Comparison of ENCODE assay signal across 18 mouse cellular contexts in the genomic region with DNA sequence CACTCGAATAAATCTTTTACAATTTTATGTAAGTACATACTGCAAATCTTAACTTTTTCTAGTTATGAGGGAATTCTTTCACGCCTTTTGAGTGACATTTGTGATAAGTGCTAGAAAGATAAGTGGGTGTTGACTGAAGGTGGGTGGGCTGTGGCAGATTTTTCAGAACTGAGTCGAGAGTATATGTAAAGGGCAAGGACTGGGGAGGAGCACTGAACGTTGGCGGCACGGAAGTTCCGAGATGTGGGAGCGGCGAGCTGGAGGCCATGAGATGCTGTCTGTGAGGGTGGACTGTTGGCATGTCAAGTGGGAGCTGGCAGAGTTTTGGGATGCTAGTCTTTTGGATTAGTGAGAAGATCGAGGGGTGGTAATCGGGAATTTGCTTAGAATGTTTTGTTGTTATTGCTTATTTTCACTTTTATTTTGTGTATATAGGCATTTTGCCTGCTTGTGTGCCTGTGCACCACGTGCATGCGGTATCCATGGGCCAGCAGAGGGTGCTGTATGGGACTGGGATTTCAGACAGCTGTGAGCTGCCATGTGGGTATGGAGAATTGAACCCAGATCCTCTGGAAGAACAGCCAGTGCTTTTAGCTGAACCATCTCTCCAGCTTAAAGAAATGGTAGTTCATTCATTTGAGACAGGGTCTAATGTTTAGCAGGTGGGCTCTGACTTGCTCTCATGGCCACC. TPM values are rescaled to one million over a fixed set of nuclear protein-coding genes. Genes with fewer than 3 reads are reported as not detected.
DNase-seq lines count a peak whose midpoint lies in the region; ATAC-seq and TF ChIP-seq lines count a peak whose summit lies in the region.
"Had no signal": no experiment of that assay in that cellular context is flagged by ENCODE, and none has a peak within 500 bp of the region (broad histone marks: within the 10 kb centered on the region; RNA-seq: fewer than 3 reads in every experiment).

No protein-coding gene starts in this region.

- no peaks in the 10 kb centered on the region for H3K27me3 ChIP-seq in lung, postnatal 0 days (replicated peaks; ENCODE audit: insufficient read depth, low read length)
- H3K27me3 ChIP-seq in stomach, postnatal 0 days (ENCODE audit: control insufficient read depth, insufficient read depth, low read length) = no peaks in the 10 kb centered on the region
- H3K27me3 ChIP-seq: hindbrain, embryonic 13.5 days; intestine, embryonic 15.5 days; kidney, embryonic 15.5 days; limb, embryonic 13.5 days; lung, embryonic 15.5 days had no signal

- peak in 1 of 2 experiments; percentile 46 for DNase-seq in layer of hippocampus, adult 2 months (ENCODE audit: low spot score in 2 of 2)
- no peak for DNase-seq in layer of hippocampus, adult 8-10 months (ENCODE audit: low spot score in 2 of 2)
- DNase-seq in lung, postnatal 0 days (ENCODE audit: low spot score) = no peak
- no peak for DNase-seq in lung, postnatal 25 days (ENCODE audit: low spot score)
- peak; percentile 37 for DNase-seq in R1 (ENCODE audit: low read depth, low spot score)
- peak; percentile 45 for DNase-seq in stomach, postnatal 0 days (ENCODE audit: low spot score)
- no peak for DNase-seq in adrenal gland, adult 8-10 months
- DNase-seq: cerebellum, adult 18-20 months; heart, adult 2 months; thymus, adult 2 months had no signal

- no peaks in the 10 kb centered on the region for H3K9me3 ChIP-seq in lung, postnatal 0 days (ENCODE audit: low read length)
- no peaks in the 10 kb centered on the region for H3K9me3 ChIP-seq in stomach, postnatal 0 days (ENCODE audit: control insufficient read depth, low read length)
- H3K9me3 ChIP-seq: G1E; hindbrain, embryonic 13.5 days; intestine, embryonic 15.5 days; kidney, embryonic 15.5 days; limb, embryonic 13.5 days; lung, embryonic 15.5 days had no signal

- no peak overlapping the region for H3K9ac ChIP-seq in lung, postnatal 0 days (replicated peaks; ENCODE audit: low read depth)
- H3K9ac ChIP-seq in stomach, postnatal 0 days (ENCODE audit: low read length) = no peak overlapping the region
- H3K9ac ChIP-seq: hindbrain, embryonic 13.5 days; intestine, embryonic 15.5 days; kidney, embryonic 15.5 days; limb, embryonic 13.5 days; lung, embryonic 15.5 days had no signal

- WGBS in lung, postnatal 0 days = 62% methylated on average over 13 of the region's 13 CpGs
- 74% methylated on average over 13 of the region's 13 CpGs for WGBS in stomach, postnatal 0 days

- H3K4me2 ChIP-seq in lung, postnatal 0 days (replicated peaks; ENCODE audit: low read depth, low read length) = no peak overlapping the region
- H3K4me2 ChIP-seq in stomach, postnatal 0 days (replicated peaks; ENCODE audit: low read depth) = no peak overlapping the region
- H3K4me2 ChIP-seq: hindbrain, embryonic 13.5 days; intestine, embryonic 15.5 days; kidney, embryonic 15.5 days; limb, embryonic 13.5 days; lung, embryonic 15.5 days had no signal

- H3K36me3 ChIP-seq in lung, postnatal 0 days (ENCODE audit: insufficient read depth, low read length) = no peaks in the 10 kb centered on the region
- no peaks in the 10 kb centered on the region for H3K36me3 ChIP-seq in stomach, postnatal 0 days (ENCODE audit: control insufficient read depth, insufficient read depth, low read length)
- H3K36me3 ChIP-seq: intestine, embryonic 15.5 days; lung, embryonic 15.5 days had no signal

- no peak for TF ChIP-seq EP300 in lung, postnatal 0 days (IDR thresholded peaks at IDR 0.05)
- TF ChIP-seq EP300 in stomach, postnatal 0 days (optimal IDR thresholded peaks at IDR 0.05) = no peak

- no peak overlapping the region for H3K4me3 ChIP-seq in layer of hippocampus, adult 2 months
- no peak overlapping the region for H3K4me3 ChIP-seq in lung, postnatal 0 days (ENCODE audit: low read depth, low read length)
- no peak overlapping the region for H3K4me3 ChIP-seq in stomach, postnatal 0 days (ENCODE audit: low read depth, low read length)
- H3K4me3 ChIP-seq: erythroblast, embryonic 14.5 days; heart, adult 2 months; hindbrain, embryonic 13.5 days; intestine, embryonic 15.5 days; kidney, embryonic 15.5 days; limb, embryonic 13.5 days; lung, embryonic 15.5 days had no signal

- H3K27ac ChIP-seq in layer of hippocampus, adult 2 months = no peak overlapping the region; the same call in 1 of the 2 replicates
- H3K27ac ChIP-seq in lung, postnatal 0 days (ENCODE audit: low read length) = no peak overlapping the region
- H3K27ac ChIP-seq in stomach, postnatal 0 days (replicated peaks) = no peak overlapping the region
- H3K27ac ChIP-seq: heart, adult 2 months; hindbrain, embryonic 13.5 days; intestine, embryonic 15.5 days; kidney, embryonic 15.5 days; limb, embryonic 13.5 days; lung, embryonic 15.5 days had no signal

- TF ChIP-seq CTCF in layer of hippocampus, adult 2 months (conservative IDR thresholded peaks at IDR 0.05) = peak; percentile 36
- peak; percentile 28 for TF ChIP-seq CTCF in lung, postnatal 0 days (IDR thresholded peaks at IDR 0.05)
- peak; percentile 27 for TF ChIP-seq CTCF in stomach, postnatal 0 days (IDR thresholded peaks at IDR 0.05; ENCODE audit: low read depth)

- H3K4me1 ChIP-seq in lung, postnatal 0 days (ENCODE audit: insufficient read depth, low read depth, low read length) = no peaks in the 10 kb centered on the region
- no peaks in the 10 kb centered on the region for H3K4me1 ChIP-seq in stomach, postnatal 0 days (replicated peaks; ENCODE audit: control insufficient read depth, insufficient read depth)
- H3K4me1 ChIP-seq: hindbrain, embryonic 13.5 days; intestine, embryonic 15.5 days; kidney, embryonic 15.5 days; limb, embryonic 13.5 days; lung, embryonic 15.5 days had no signal

- ATAC-seq in lung, postnatal 0 days = no peak
- ATAC-seq in stomach, postnatal 0 days (ENCODE audit: low FRiP score, low TSS enrichment) = peak; percentile 40; the same call in 1 of the 2 replicates
- ATAC-seq: forebrain, embryonic 14.5 days; intestine, embryonic 15.5 days had no signal

RNA-seq across cellular contexts. Expression of gene Nup35, which starts 15.4 kb away (rescaled TPM):
- total RNA-seq in layer of hippocampus, adult 2 months (2021) = 10 to 100 TPM; 16.5 to 18.8 TPM
- total RNA-seq in layer of hippocampus, adult 8-10 months (2022) = 10 to 100 TPM; 15.0 to 22.8 (median 19.2) TPM
- 18.0 and 21.2 TPM in 2 replicates for polyA plus RNA-seq in lung, postnatal 0 days (2015; fragmentation: Nextera tagmentation; extraction: Ambion mirVana)
- 17.1 and 18.0 TPM in 2 replicates for polyA plus RNA-seq in stomach, postnatal 0 days (2015; fragmentation: Nextera tagmentation; extraction: Ambion mirVana)
- 10 to 100 TPM; 18.8 to 32.7 (median 22.7) TPM for total RNA-seq in adrenal gland, adult 8-10 months (2022)

RNA-seq across cellular contexts. Expression of gene Dusp19, which starts 15.6 kb away (rescaled TPM):
- total RNA-seq in layer of hippocampus, adult 2 months (2021) = 10 to 100 TPM; 27.9 to 28.4 TPM
- 10 to 100 TPM; 23.2 to 30.7 (median 26.7) TPM for total RNA-seq in layer of hippocampus, adult 8-10 months (2022)
- polyA plus RNA-seq in lung, postnatal 0 days (2015; fragmentation: Nextera tagmentation; extraction: Ambion mirVana) = 10.0 and 11.1 TPM in 2 replicates
- 10.2 and 10.3 TPM in 2 replicates for polyA plus RNA-seq in stomach, postnatal 0 days (2015; fragmentation: Nextera tagmentation; extraction: Ambion mirVana)
- 10 to 100 TPM; 15.0 to 22.2 (median 16.1) TPM for total RNA-seq in adrenal gland, adult 8-10 months (2022)
- polyA plus RNA-seq: erythroblast, embryonic 14.5 days had no signal

RNA-seq across cellular contexts. Expression of gene Nckap1, which starts 51.3 kb away (rescaled TPM):
- 100 to 1,000 TPM; 541 to 558 TPM for total RNA-seq in layer of hippocampus, adult 2 months (2021)
- total RNA-seq in layer of hippocampus, adult 8-10 months (2022) = 100 to 1,000 TPM; 456 to 567 (median 512) TPM
- polyA plus RNA-seq in lung, postnatal 0 days (2015; fragmentation: Nextera tagmentation; extraction: Ambion mirVana) = 49.0 and 52.3 TPM in 2 replicates
- polyA plus RNA-seq in stomach, postnatal 0 days (2015; fragmentation: Nextera tagmentation; extraction: Ambion mirVana) = 51.0 and 51.6 TPM in 2 replicates
- total RNA-seq in adrenal gland, adult 8-10 months (2022) = 100 to 1,000 TPM; 140 to 206 (median 162) TPM

Comparison
In these comparisons a context has a peak if more than half of its experiments do, and no peak if none do; other contexts are left out.
1. DNase-seq: peak in R1 (single experiment) and stomach, postnatal 0 days (single experiment); none in layer of hippocampus, adult 8-10 months (0 of 2), lung, postnatal 0 days (single experiment), lung, postnatal 25 days (single experiment) and adrenal gland, adult 8-10 months (single experiment).
2. Peak in every context shown above with its lines, with median percentiles within 50 percentile points of each other: CTCF ChIP-seq.